In genomic region chr1:185296850-185297249, GRCm38 (mm10) we compare ENCODE assay signal across 26 mouse cellular contexts. TPM values are rescaled to one million over a fixed set of nuclear protein-coding genes. Genes with fewer than 3 reads are reported as not detected.
DNase-seq lines count a peak whose midpoint lies in the region; ATAC-seq and TF ChIP-seq lines count a peak whose summit lies in the region.
"Had no signal": no experiment of that assay in that cellular context is flagged by ENCODE, and none has a peak within 500 bp of the region (broad histone marks: within the 10 kb centered on the region; RNA-seq: fewer than 3 reads in every experiment).

No protein-coding gene starts in this region.

- no peaks in the 10 kb centered on the region for H3K4me1 ChIP-seq in intestine, postnatal 0 days (replicated peaks; ENCODE audit: control insufficient read depth, insufficient read depth, low read length)
- no peaks in the 10 kb centered on the region for H3K4me1 ChIP-seq in intestine, embryonic 15.5 days (replicated peaks)
- H3K4me1 ChIP-seq in ES-Bruce4 (ENCODE audit: control insufficient read depth, insufficient read depth, low read length) = no peaks in the 10 kb centered on the region
- H3K4me1 ChIP-seq in kidney, embryonic 14.5 days (ENCODE audit: control insufficient read depth, insufficient read depth, low read length) = no peaks in the 10 kb centered on the region
- H3K4me1 ChIP-seq: embryonic facial prominence, embryonic 13.5 days; embryonic facial prominence, embryonic 15.5 days; forebrain, embryonic 10.5 days; forebrain, embryonic 12.5 days had no signal

- peaks cover 64% of the 10 kb centered on the region for H3K36me3 ChIP-seq in intestine, postnatal 0 days (ENCODE audit: control insufficient read depth, insufficient read depth)
- peaks cover 39% of the 10 kb centered on the region for H3K36me3 ChIP-seq in intestine, embryonic 15.5 days
- peaks cover 4% of the 10 kb centered on the region; the same call in 1 of the 2 replicates for H3K36me3 ChIP-seq in ES-Bruce4 (ENCODE audit: control insufficient read depth, insufficient read depth, low read length, poor library complexity, severe bottlenecking)
- peaks cover 54% of the 10 kb centered on the region for H3K36me3 ChIP-seq in kidney, embryonic 14.5 days (ENCODE audit: control insufficient read depth, insufficient read depth, low read length)

- no peak overlapping the region for H3K4me2 ChIP-seq in intestine, postnatal 0 days (replicated peaks; ENCODE audit: low read depth)
- no peak overlapping the region for H3K4me2 ChIP-seq in intestine, embryonic 15.5 days (replicated peaks)
- no peak overlapping the region for H3K4me2 ChIP-seq in kidney, embryonic 14.5 days (replicated peaks; ENCODE audit: low read depth, low read length)
- H3K4me2 ChIP-seq: embryonic facial prominence, embryonic 13.5 days; embryonic facial prominence, embryonic 15.5 days; forebrain, embryonic 12.5 days had no signal

- no peak overlapping the region for H3K9ac ChIP-seq in intestine, postnatal 0 days (ENCODE audit: low read depth, low read length)
- H3K9ac ChIP-seq in intestine, embryonic 15.5 days = no peak overlapping the region
- H3K9ac ChIP-seq in ES-Bruce4 (ENCODE audit: low read depth, poor library complexity, severe bottlenecking) = no peak overlapping the region
- no peak overlapping the region for H3K9ac ChIP-seq in kidney, embryonic 14.5 days (ENCODE audit: low read depth, low read length)
- H3K9ac ChIP-seq: embryonic facial prominence, embryonic 13.5 days; embryonic facial prominence, embryonic 15.5 days; forebrain, embryonic 12.5 days had no signal

- no peak for ATAC-seq in intestine, postnatal 0 days
- ATAC-seq in intestine, embryonic 15.5 days = no peak
- ATAC-seq in kidney, embryonic 14.5 days (ENCODE audit: low FRiP score, low TSS enrichment) = no peak
- ATAC-seq: CD4-positive, CD25-positive, alpha-beta regulatory T cell, adult 4 months; forebrain, embryonic 14.5 days; forebrain, embryonic 16.5 days had no signal

- no peak for TF ChIP-seq POLR2A in ES-Bruce4 (IDR thresholded peaks at IDR 0.05; ENCODE audit: insufficient read depth, low read length)

- peak; percentile 72 for DNase-seq in heart, adult 11 months
- no peak for DNase-seq in heart, adult 18-20 months
- DNase-seq: adrenal gland, adult 2 months; adrenal gland, postnatal 10 days; adrenal gland, postnatal 25 days; B cell, adult 2 months; cerebellum, adult 11 months; cerebellum, adult 18-20 months; cerebellum, adult 8-10 months; cerebellum, adult 9-11 months; cerebellum, postnatal 14 days; cerebellum, postnatal 36 days; embryo, embryonic 11 days had no signal

- no peaks in the 10 kb centered on the region for H3K9me3 ChIP-seq in intestine, postnatal 0 days (ENCODE audit: control insufficient read depth)
- no peaks in the 10 kb centered on the region for H3K9me3 ChIP-seq in intestine, embryonic 15.5 days
- peaks cover 4% of the 10 kb centered on the region; the same call in 1 of the 2 replicates for H3K9me3 ChIP-seq in ES-Bruce4 (replicated peaks; ENCODE audit: control insufficient read depth, insufficient read depth, low read length, poor library complexity, severe bottlenecking)
- H3K9me3 ChIP-seq in kidney, embryonic 14.5 days (ENCODE audit: control insufficient read depth, low read length) = no peaks in the 10 kb centered on the region
- H3K9me3 ChIP-seq: embryonic facial prominence, embryonic 13.5 days; embryonic facial prominence, embryonic 15.5 days; forebrain, embryonic 10.5 days; forebrain, embryonic 12.5 days had no signal

- WGBS in intestine, postnatal 0 days = 91% methylated on average over 7 of the region's 7 CpGs
- WGBS in intestine, embryonic 15.5 days = 85% methylated on average over 7 of the region's 7 CpGs
- 94% methylated on average over 7 of the region's 7 CpGs for WGBS in kidney, embryonic 14.5 days

- H3K4me3 ChIP-seq in intestine, postnatal 0 days (ENCODE audit: low read depth, low read length) = no peak overlapping the region
- H3K4me3 ChIP-seq in intestine, embryonic 15.5 days (replicated peaks) = no peak overlapping the region
- H3K4me3 ChIP-seq in ES-Bruce4 (ENCODE audit: low read depth, low read length) = no peak overlapping the region
- no peak overlapping the region for H3K4me3 ChIP-seq in kidney, embryonic 14.5 days (ENCODE audit: low read length)
- H3K4me3 ChIP-seq: embryonic facial prominence, embryonic 13.5 days; embryonic facial prominence, embryonic 15.5 days; erythroblast, embryonic 14.5 days; forebrain, embryonic 10.5 days; forebrain, embryonic 12.5 days had no signal

- 0 out of 2 replicates have a peak, but pooled peaks have one; percentile 25 for TF ChIP-seq CTCF in intestine, postnatal 0 days (IDR thresholded peaks at IDR 0.05; ENCODE audit: low read depth)
- peak; percentile 2 for TF ChIP-seq CTCF in ES-Bruce4 (IDR thresholded peaks at IDR 0.05; ENCODE audit: low read depth, low read length)

- TF ChIP-seq EP300 in ES-Bruce4 (IDR thresholded peaks at IDR 0.05; ENCODE audit: insufficient read depth, low read depth, low read length) = no peak

- no peak overlapping the region for H3K27ac ChIP-seq in intestine, postnatal 0 days (ENCODE audit: low read depth, low read length)
- H3K27ac ChIP-seq in intestine, embryonic 15.5 days = no peak overlapping the region
- H3K27ac ChIP-seq in ES-Bruce4 (ENCODE audit: insufficient read depth, low read length) = no peak overlapping the region
- H3K27ac ChIP-seq in kidney, embryonic 14.5 days (ENCODE audit: low read depth, low read length) = no peak overlapping the region
- H3K27ac ChIP-seq: embryonic facial prominence, embryonic 13.5 days; embryonic facial prominence, embryonic 15.5 days; forebrain, embryonic 10.5 days; forebrain, embryonic 12.5 days had no signal

- H3K27me3 ChIP-seq in intestine, postnatal 0 days (replicated peaks; ENCODE audit: control insufficient read depth, insufficient read depth, low read length) = no peaks in the 10 kb centered on the region
- H3K27me3 ChIP-seq in intestine, embryonic 15.5 days (replicated peaks) = no peaks in the 10 kb centered on the region
- no peaks in the 10 kb centered on the region for H3K27me3 ChIP-seq in ES-Bruce4 (ENCODE audit: control insufficient read depth, insufficient read depth, low read length, poor library complexity, severe bottlenecking)
- no peaks in the 10 kb centered on the region for H3K27me3 ChIP-seq in kidney, embryonic 14.5 days (ENCODE audit: control insufficient read depth, insufficient read depth, low read length)
- H3K27me3 ChIP-seq: CH12.LX; embryonic facial prominence, embryonic 13.5 days; embryonic facial prominence, embryonic 15.5 days; forebrain, embryonic 12.5 days had no signal

RNA-seq across cellular contexts. Expression of gene Iars2, which starts 32.3 kb away (rescaled TPM):
- 10 to 100 TPM; 74.5 to 85.3 TPM for total RNA-seq in heart, adult 18-20 months (2021)
- polyA plus RNA-seq in intestine, postnatal 0 days (2015; fragmentation: Nextera tagmentation; extraction: Ambion mirVana) = 64.1 and 64.9 TPM in 2 replicates
- 61.9 and 66.9 TPM in 2 replicates for polyA plus RNA-seq in intestine, embryonic 15.5 days (2015; fragmentation: Nextera tagmentation; extraction: Ambion mirVana)
- polyA plus RNA-seq in ES-Bruce4 (2011; ENCODE audit: insufficient read depth, insufficient read length, low read depth, missing spikeins) = 55.5 and 57.9 TPM in 2 replicates
- 17.0 and 35.4 TPM in 2 replicates for polyA plus RNA-seq in kidney, embryonic 14.5 days (2014; fragmentation: Nextera tagmentation; extraction: Ambion mirVana)

RNA-seq across cellular contexts. Expression of gene Bpnt1, which starts 35.1 kb away (rescaled TPM):
- 10 to 100 TPM; 27.8 to 28.1 TPM for total RNA-seq in heart, adult 18-20 months (2021)
- 302 and 311 TPM in 2 replicates for polyA plus RNA-seq in intestine, postnatal 0 days (2015; fragmentation: Nextera tagmentation; extraction: Ambion mirVana)
- polyA plus RNA-seq in intestine, embryonic 15.5 days (2015; fragmentation: Nextera tagmentation; extraction: Ambion mirVana) = 210 and 233 TPM in 2 replicates
- 54.0 and 56.7 TPM in 2 replicates for polyA plus RNA-seq in ES-Bruce4 (2011; ENCODE audit: insufficient read depth, insufficient read length, low read depth, missing spikeins)
- 18.2 and 31.6 TPM in 2 replicates for polyA plus RNA-seq in kidney, embryonic 14.5 days (2014; fragmentation: Nextera tagmentation; extraction: Ambion mirVana)
